Mouse (Mus musculus): ENCODE measurements around the gene Cd59a. TPM values are rescaled to one million over a fixed set of nuclear protein-coding genes. Genes with fewer than 3 reads are reported as not detected.
"Not testable (repeated sequence)": the region's sequence is repeated elsewhere in the genome, so short reads cannot be mapped to it uniquely, and the experiment has no call there.

The Cd59a gene
- polyA plus RNA-seq, 1 experiment from 2014 or later, result 36.0 TPM

DNA sequence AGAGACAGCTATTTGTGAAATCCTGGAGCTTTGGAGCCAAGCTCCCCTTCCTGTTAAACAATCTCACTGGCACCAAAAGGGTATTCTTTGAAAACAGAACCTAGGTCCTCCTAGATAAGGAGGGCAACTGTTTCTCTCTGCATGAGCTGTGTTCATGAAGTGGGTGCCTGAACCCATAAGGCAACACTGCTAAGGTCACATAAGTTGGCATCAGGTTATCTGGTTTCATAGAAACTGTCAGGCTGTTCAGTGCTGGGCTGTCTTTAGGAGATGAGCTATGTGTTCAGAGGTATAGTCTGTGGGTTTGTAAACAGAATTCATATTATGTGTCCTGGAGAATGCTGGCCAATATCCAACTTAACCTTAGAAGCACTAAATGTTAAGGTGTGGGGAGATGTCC is 21.6 kb downstream of the Cd59a start:
- H3K27me3 ChIP-seq (replicated peaks; ENCODE audit: control insufficient read depth, insufficient read depth, low read length); H3K9ac ChIP-seq (ENCODE audit: low read depth, low read length); H3K36me3 ChIP-seq (ENCODE audit: control insufficient read depth, insufficient read depth, low read length); ATAC-seq; H3K9me3 ChIP-seq (ENCODE audit: control insufficient read depth, low read length); H3K27ac ChIP-seq (ENCODE audit: low read length); H3K4me2 ChIP-seq (ENCODE audit: low read depth, low read length); H3K4me3 ChIP-seq (ENCODE audit: low read length): not testable (repeated sequence)
- peaks cover 13% of the 10 kb centered on the region for H3K4me1 ChIP-seq (ENCODE audit: control insufficient read depth, insufficient read depth, low read length)

DNA sequence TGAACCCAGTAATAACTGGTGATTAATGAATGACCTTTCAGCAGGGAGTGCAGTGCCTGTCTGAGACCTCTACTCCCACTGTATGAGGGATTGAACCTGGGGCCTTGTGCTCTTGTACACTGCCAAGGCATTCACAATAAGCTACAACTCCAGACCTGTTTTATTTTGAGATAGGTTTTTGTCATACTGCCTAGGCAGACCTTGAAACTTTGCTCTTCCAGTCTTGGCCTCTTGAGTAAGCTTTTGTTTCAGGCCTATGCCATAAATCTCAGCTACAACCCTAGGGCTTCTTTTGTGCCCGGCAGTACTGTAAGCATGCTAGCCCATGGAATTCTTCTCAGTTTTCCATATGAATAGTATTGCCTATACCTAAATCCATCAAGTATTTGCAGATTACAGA is 23.5 kb downstream of the Cd59a start:
- WGBS, result 66% methylated on average over 1 of the region's 1 CpGs
- ATAC-seq, result no peak

DNA sequence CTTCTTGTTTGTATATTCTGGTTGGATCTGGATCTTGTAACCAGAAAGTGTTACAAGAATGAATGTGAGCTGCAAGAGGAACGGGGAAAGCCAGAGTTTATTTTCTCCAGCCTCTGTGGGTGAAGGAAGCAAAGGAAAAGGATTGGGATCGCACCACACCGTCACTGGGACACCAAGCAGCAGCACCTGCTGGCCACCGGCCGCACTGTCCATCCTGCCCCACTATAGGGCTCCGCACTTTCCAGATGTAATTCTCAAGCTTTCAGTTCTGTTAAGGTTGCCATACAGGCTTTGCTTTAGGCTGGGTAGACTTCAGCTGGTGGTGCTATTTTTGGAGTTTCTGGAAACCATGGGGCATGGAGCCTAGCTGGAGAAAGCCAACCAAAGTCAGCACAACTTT is 24.7 kb downstream of the Cd59a start:
- no peak overlapping the region for H3K9ac ChIP-seq (ENCODE audit: low read depth, low read length)
- no peaks in the 10 kb centered on the region for H3K9me3 ChIP-seq (ENCODE audit: control insufficient read depth, low read length)
- no peak for ATAC-seq
- H3K4me1 ChIP-seq (ENCODE audit: control insufficient read depth, insufficient read depth, low read length), result peaks cover 13% of the 10 kb centered on the region
- WGBS, result 56% methylated on average over 6 of the region's 6 CpGs
- H3K36me3 ChIP-seq (ENCODE audit: control insufficient read depth, insufficient read depth, low read length), result no peaks in the 10 kb centered on the region
- no peak overlapping the region for H3K4me2 ChIP-seq (ENCODE audit: low read depth, low read length)
- no peaks in the 10 kb centered on the region for H3K27me3 ChIP-seq (replicated peaks; ENCODE audit: control insufficient read depth, insufficient read depth, low read length)
- peak overlapping the region; percentile 51 for H3K27ac ChIP-seq (ENCODE audit: low read length)
- no peak overlapping the region for H3K4me3 ChIP-seq (ENCODE audit: low read length)

More for the DNA sequence above, 23.5 kb downstream of the Cd59a start:
- Histone ChIP-seq H3K4me3 (ENCODE audit: low read length) (no peak overlapping the region), H3K27me3 (replicated peaks; ENCODE audit: control insufficient read depth, insufficient read depth, low read length) (no peaks in the 10 kb centered on the region), H3K4me2 (ENCODE audit: low read depth, low read length) (no peak overlapping the region), H3K36me3 (ENCODE audit: control insufficient read depth, insufficient read depth, low read length) (no peaks in the 10 kb centered on the region), H3K9me3 (ENCODE audit: control insufficient read depth, low read length) (no peaks in the 10 kb centered on the region), H3K9ac (ENCODE audit: low read depth, low read length) (no peak overlapping the region), H3K4me1 (ENCODE audit: control insufficient read depth, insufficient read depth, low read length) (peaks cover 13% of the 10 kb centered on the region), H3K27ac (ENCODE audit: low read length) (no peak overlapping the region)

GRCm38 (mm10) chr2:104121681-104122504 is 26.3 kb downstream of the Cd59a start:
- peak overlapping the region; percentile 74 for H3K27ac ChIP-seq (ENCODE audit: low read length)
- no peaks in the 10 kb centered on the region for H3K27me3 ChIP-seq (replicated peaks; ENCODE audit: control insufficient read depth, insufficient read depth, low read length)
- peak overlapping the region; percentile 51; the same call in 1 of the 2 replicates for H3K9ac ChIP-seq (ENCODE audit: low read depth, low read length)
- H3K4me3 ChIP-seq (ENCODE audit: low read length), result peak overlapping the region; percentile 70
- WGBS, result 65% methylated on average over 8 of the region's 8 CpGs
- no peaks in the 10 kb centered on the region for H3K36me3 ChIP-seq (ENCODE audit: control insufficient read depth, insufficient read depth, low read length)
- H3K4me2 ChIP-seq (ENCODE audit: low read depth, low read length), result peak overlapping the region; percentile 96
- peaks cover 13% of the 10 kb centered on the region for H3K4me1 ChIP-seq (ENCODE audit: control insufficient read depth, insufficient read depth, low read length)
- peak; percentile 27 for ATAC-seq
- no peaks in the 10 kb centered on the region for H3K9me3 ChIP-seq (ENCODE audit: control insufficient read depth, low read length)

DNA sequence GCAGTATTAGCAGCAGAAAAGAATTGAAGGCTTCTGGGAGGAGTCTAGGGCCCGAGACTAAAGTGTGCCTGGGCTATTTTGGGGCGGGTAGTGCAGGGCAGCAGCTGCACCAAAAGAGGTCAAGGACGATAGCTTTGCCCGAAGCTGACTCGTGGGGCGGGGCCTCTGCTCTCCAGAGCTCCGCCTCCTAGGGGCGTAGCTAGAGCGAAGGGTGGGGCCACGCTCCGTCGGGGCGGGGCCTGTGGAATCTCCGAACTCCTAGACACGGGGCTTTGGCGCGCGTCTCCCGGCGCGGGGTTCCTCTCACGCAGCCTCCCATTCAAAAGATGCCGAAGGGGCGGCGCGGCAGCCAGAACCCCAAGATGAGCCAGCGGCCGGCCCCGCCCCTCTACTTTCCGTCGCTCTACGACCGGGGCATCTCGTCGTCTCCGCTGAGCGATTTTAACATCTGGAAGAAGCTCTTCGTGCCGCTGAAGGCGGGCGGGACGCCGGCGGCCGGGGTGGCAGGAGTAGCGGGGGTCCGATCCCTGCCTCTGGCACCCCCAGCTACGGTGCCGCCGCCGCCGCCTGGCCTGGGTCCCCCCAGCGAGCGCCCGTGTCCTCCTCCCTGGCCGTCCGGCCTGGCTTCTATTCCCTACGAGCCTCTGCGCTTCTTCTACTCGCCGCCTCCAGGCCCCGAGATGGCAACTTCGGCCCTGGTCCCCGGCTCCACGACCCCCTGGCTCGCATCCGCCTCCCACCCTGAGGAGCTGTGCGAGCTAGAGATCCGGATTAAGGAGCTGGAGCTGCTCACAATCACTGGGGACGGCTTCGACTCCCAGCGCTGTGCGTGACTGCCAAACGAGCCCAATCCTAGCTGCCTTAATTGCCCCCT is 27.1 kb downstream of the Cd59a start, which contains the start of gene A930018P22Rik:
TSS of gene A930018P22Rik (plus strand) at position 265 of the 874 bp plus-strand sequence.
- Histone ChIP-seq H3K9me3 (ENCODE audit: control insufficient read depth, low read length) (no peaks in the 10 kb centered on the region), H3K27ac (ENCODE audit: low read length) (peak within 1 kb of the TSS; percentile 74), H3K4me3 (ENCODE audit: low read length) (peak within 1 kb of the TSS; percentile 70), H3K27me3 (replicated peaks; ENCODE audit: control insufficient read depth, insufficient read depth, low read length) (no peaks in the 10 kb centered on the region), H3K4me1 (ENCODE audit: control insufficient read depth, insufficient read depth, low read length) (peaks cover 13% of the 10 kb centered on the region), H3K9ac (ENCODE audit: low read depth, low read length) (peak within 1 kb of the TSS; percentile 79), H3K4me2 (ENCODE audit: low read depth, low read length) (peak within 1 kb of the TSS; percentile 96), H3K36me3 (ENCODE audit: control insufficient read depth, insufficient read depth, low read length) (no peaks in the 10 kb centered on the region)
- ATAC-seq, result peak; percentile 94
- WGBS, result under 1% methylated on average over 74 of the region's 74 CpGs

- Histone ChIP-seq H3K4me3 (ENCODE audit: low read length) (no peak overlapping the region), H3K9ac (ENCODE audit: low read depth, low read length) (0 out of 2 replicates have a peak overlapping the region, but pooled peaks have one; percentile 79)
Observed at GRCm38 (mm10) chr2:104123540-104123939, 27.9 kb downstream of the Cd59a start.

GRCm38 (mm10) chr2:104124071-104124470 is 28.5 kb downstream of the Cd59a start:
- peaks cover 13% of the 10 kb centered on the region for H3K4me1 ChIP-seq (ENCODE audit: control insufficient read depth, insufficient read depth, low read length)
- no peak overlapping the region for H3K9ac ChIP-seq (ENCODE audit: low read depth, low read length)
- H3K36me3 ChIP-seq (ENCODE audit: control insufficient read depth, insufficient read depth, low read length), result no peaks in the 10 kb centered on the region
- H3K9me3 ChIP-seq (ENCODE audit: control insufficient read depth, low read length), result no peaks in the 10 kb centered on the region
- no peak overlapping the region for H3K4me3 ChIP-seq (ENCODE audit: low read length)
- no peaks in the 10 kb centered on the region for H3K27me3 ChIP-seq (replicated peaks; ENCODE audit: control insufficient read depth, insufficient read depth, low read length)
- ATAC-seq, result no peak
- no peak overlapping the region for H3K27ac ChIP-seq (ENCODE audit: low read length)
- no peak overlapping the region for H3K4me2 ChIP-seq (ENCODE audit: low read depth, low read length)
- 77% methylated on average over 5 of the region's 5 CpGs for WGBS

More at GRCm38 (mm10) chr2:104123540-104123939, 27.9 kb downstream of the Cd59a start:
- WGBS, result 36% methylated on average over 3 of the region's 3 CpGs
- Histone ChIP-seq H3K27ac (ENCODE audit: low read length) (no peak overlapping the region), H3K4me1 (ENCODE audit: control insufficient read depth, insufficient read depth, low read length) (peaks cover 13% of the 10 kb centered on the region), H3K27me3 (replicated peaks; ENCODE audit: control insufficient read depth, insufficient read depth, low read length) (no peaks in the 10 kb centered on the region), H3K36me3 (ENCODE audit: control insufficient read depth, insufficient read depth, low read length) (no peaks in the 10 kb centered on the region), H3K4me2 (ENCODE audit: low read depth, low read length) (peak overlapping the region; percentile 96), H3K9me3 (ENCODE audit: control insufficient read depth, low read length) (no peaks in the 10 kb centered on the region)
- ATAC-seq, result peak; percentile 8

DNA sequence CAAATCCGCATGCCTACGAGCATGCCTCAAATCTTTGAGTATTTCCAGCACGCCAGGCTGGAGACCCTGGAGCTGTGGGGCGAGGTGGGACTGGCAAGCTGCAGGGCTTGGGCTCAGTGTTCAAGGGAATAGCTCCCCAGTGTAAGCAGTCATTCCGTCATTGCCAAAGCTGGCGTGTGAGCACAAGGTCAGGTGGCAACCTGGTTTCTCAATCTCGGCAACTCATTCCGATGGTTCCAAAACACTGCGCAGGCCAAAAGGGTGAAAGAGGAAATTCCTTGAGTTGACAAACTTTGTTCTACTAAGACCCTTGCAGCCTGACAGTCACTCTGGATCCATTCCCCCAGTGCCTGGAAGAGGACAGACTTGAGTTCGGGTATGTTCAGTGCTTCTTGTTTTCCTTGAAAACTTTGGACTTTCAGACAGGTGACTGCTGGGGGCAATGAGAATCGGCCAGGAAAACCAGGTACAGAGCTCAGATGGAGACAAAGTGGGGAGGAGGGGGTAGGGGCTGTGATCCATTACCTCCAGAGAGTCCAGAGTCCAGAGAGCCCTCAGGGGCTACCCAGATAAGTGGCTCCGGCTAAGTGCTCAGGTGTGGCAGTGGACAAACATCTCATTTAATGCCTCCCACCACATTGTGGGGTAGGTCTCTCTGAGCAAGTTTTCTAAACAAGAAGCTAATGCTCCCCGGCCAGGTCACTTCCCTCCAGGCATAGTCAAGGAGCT is 33.4 kb downstream of the Cd59a start:
- H3K27me3 ChIP-seq (replicated peaks; ENCODE audit: control insufficient read depth, insufficient read depth, low read length), result no peaks in the 10 kb centered on the region
- no peaks in the 10 kb centered on the region for H3K9me3 ChIP-seq (ENCODE audit: control insufficient read depth, low read length)
- peaks cover 25% of the 10 kb centered on the region for H3K4me1 ChIP-seq (ENCODE audit: control insufficient read depth, insufficient read depth, low read length)
- WGBS, result 67% methylated on average over 13 of the region's 13 CpGs
- peak; percentile 66 for ATAC-seq
- H3K4me3 ChIP-seq (ENCODE audit: low read length), result no peak overlapping the region
- H3K9ac ChIP-seq (ENCODE audit: low read depth, low read length), result peak overlapping the region; percentile 23; the same call in 1 of the 2 replicates
- no peaks in the 10 kb centered on the region for H3K36me3 ChIP-seq (ENCODE audit: control insufficient read depth, insufficient read depth, low read length)
- H3K4me2 ChIP-seq (ENCODE audit: low read depth, low read length), result no peak overlapping the region
- H3K27ac ChIP-seq (ENCODE audit: low read length), result peak overlapping the region; percentile 29; the same call in 1 of the 2 replicates
